Mouse (Mus musculus) heart, adult 2 months (tissue): ENCODE measurements around the gene B3gnt4. TPM values are rescaled to one million over a fixed set of nuclear protein-coding genes. Genes with fewer than 3 reads are reported as not detected.

Source experiments
- DNase-seq, 2 experiments: peaks; one replicate each; pipeline ENCODE4 v3.0.0; 2021
- H3K27ac ChIP-seq: fragments of 200-600 bp; 2 replicates; pipeline ENCODE4 v1.8.1; 2022
- H3K27me3 ChIP-seq: fragments of 200-500 bp; 2 replicates; pipeline ENCODE4 v1.6.1; 2012; ENCODE audit warnings: mild to moderate bottlenecking, low read length, inconsistent platforms, mixed read lengths; ENCODE audit not compliant: control insufficient read depth, insufficient read depth
- H3K36me3 ChIP-seq: fragments of 200-500 bp; 2 replicates; pipeline ENCODE4 v1.6.1; 2012; ENCODE audit warnings: low read length, inconsistent platforms; ENCODE audit not compliant: control insufficient read depth, insufficient read depth
- H3K4me1 ChIP-seq: fragments of 200-500 bp; 2 replicates; pipeline ENCODE4 v1.6.1; 2011; ENCODE audit warnings: low read length; ENCODE audit not compliant: control insufficient read depth, insufficient read depth
- H3K4me3 ChIP-seq: fragments of 200-600 bp; 2 replicates; pipeline ENCODE4 v1.8.1; 2022
- H3K79me2 ChIP-seq: fragments of 200-500 bp; replicated peaks from 2 replicates; pipeline ENCODE4 v1.6.1; 2012; ENCODE audit warnings: mild to moderate bottlenecking, inconsistent platforms, low read length, moderate library complexity, mixed read lengths; ENCODE audit not compliant: control insufficient read depth, insufficient read depth
- H3K9ac ChIP-seq: fragments of 200-500 bp; 2 replicates; pipeline ENCODE4 v1.6.1; 2012; ENCODE audit warnings: low read depth, mild to moderate bottlenecking, control low read depth, inconsistent platforms, low read length, mixed read lengths
- CTCF ChIP-seq: fragments of 200-600 bp; IDR thresholded peaks from 2 replicates; pipeline ENCODE4 v1.8.1; 2022; ENCODE audit warnings: antibody characterized with exemption, mild to moderate bottlenecking, moderate library complexity
- EP300 ChIP-seq: fragments of 200-500 bp; IDR thresholded peaks from 2 replicates; pipeline ENCODE4 v1.6.1; 2011; ENCODE audit warnings: low read depth, low read length, control low read depth; ENCODE audit not compliant: insufficient read depth
- POLR2A ChIP-seq: fragments of 200-500 bp; IDR thresholded peaks from 2 replicates; pipeline ENCODE4 v1.6.1; 2011; ENCODE audit warnings: mild to moderate bottlenecking, low read depth, low read length, control low read depth; ENCODE audit not compliant: insufficient read depth
- WGBS: fragments of 180-500 bp; shearing (Covaris S2); methylation state at CpG from one replicate; pipeline ENCODE4 v1.1.7; 2018; 5-methylcytosine and 5-hydroxymethylcytosine counted together
- intact Hi-C: fragments of 180-260 bp; cut with DNase I; formaldehyde crosslinking; loops from one replicate; pipeline ENCODE4 v1.15.1; 2025
- polyA plus RNA-seq: library from polyadenylated mRNA; depleted of rRNA; stranded (reverse); fragments of >200 nt; gene quantifications from 2 replicates; pipeline ENCODE4 v1.2.3, GENCODE M21; 2012
- total RNA-seq, 2 experiments: library from RNA; stranded (reverse); gene quantifications; 2 replicates each; pipeline ENCODE4 v1.2.3; 2021

Gene B3gnt4
- total and polyA plus RNA-seq, 3 experiments, result 0.45 TPM; not detected in 2

GRCm38 (mm10) chr5:123524393-123524750, 14.1 kb downstream of the B3gnt4 start:
- peak overlapping the region; percentile 98 for H3K4me3 ChIP-seq
- H3K79me2 ChIP-seq, result no peaks in the 10 kb centered on the region
- under 1% methylated on average over 27 of the region's 27 CpGs for WGBS
- TF ChIP-seq EP300, result no peak
- TF ChIP-seq CTCF, result peak; percentile 18; the same call in 1 of the 2 replicates
- TF ChIP-seq POLR2A, result no peak
- H3K36me3 ChIP-seq, result peaks cover 3% of the 10 kb centered on the region; the same call in 1 of the 2 replicates
- H3K4me1 ChIP-seq, result peaks cover 5% of the 10 kb centered on the region; the same call in 1 of the 2 replicates
- intact Hi-C loops, result no loop called here
- H3K27me3 ChIP-seq, result no peaks in the 10 kb centered on the region
- H3K9ac ChIP-seq, result peak overlapping the region; percentile 43
- DNase-seq, result no peak
- H3K27ac ChIP-seq, result no peak overlapping the region; the same call in 1 of the 2 replicates

- DNase-seq, result peak; percentile 1 to 12
- Histone ChIP-seq H3K9ac (peak within 1 kb of the TSS; percentile 43; the same call in 1 of the 2 replicates), H3K27ac (no peak within 1 kb of the TSS; the same call in 1 of the 2 replicates), H3K4me3 (peak within 1 kb of the TSS; percentile 98), H3K4me1 (peaks cover 5% of the 10 kb centered on the region; the same call in 1 of the 2 replicates), H3K79me2 (no peaks in the 10 kb centered on the region), H3K27me3 (no peaks in the 10 kb centered on the region), H3K36me3 (peaks cover 3% of the 10 kb centered on the region; the same call in 1 of the 2 replicates)
- 90% methylated on average over 7 of the region's 7 CpGs for WGBS
- no peak for TF ChIP-seq CTCF
- TF ChIP-seq POLR2A, result no peak
- TF ChIP-seq EP300, result no peak
- intact Hi-C loops, result no loop called here
Measured at GRCm38 (mm10) chr5:123525281-123525680, 15.0 kb downstream of the B3gnt4 start, which contains the start of gene Gm49027. TSS of gene Gm49027 (minus strand) at chr5:123525488.

GRCm38 (mm10) chr5:123525916-123526495, 15.7 kb downstream of the B3gnt4 start:
- intact Hi-C loops, result no loop called here
- Histone ChIP-seq H3K27ac (no peak overlapping the region), H3K9ac (no peak overlapping the region), H3K4me3 (no peak overlapping the region), H3K4me1 (peaks cover 5% of the 10 kb centered on the region; the same call in 1 of the 2 replicates), H3K79me2 (no peaks in the 10 kb centered on the region), H3K36me3 (peaks cover 3% of the 10 kb centered on the region; the same call in 1 of the 2 replicates), H3K27me3 (no peaks in the 10 kb centered on the region)
- peak; percentile 1 to 8 for DNase-seq
- 91% methylated on average over 9 of the region's 9 CpGs for WGBS
- no peak for TF ChIP-seq CTCF
- TF ChIP-seq POLR2A, result no peak

GRCm38 (mm10) chr5:123528641-123529040, 18.4 kb downstream of the B3gnt4 start:
- Histone ChIP-seq H3K79me2 (no peaks in the 10 kb centered on the region), H3K36me3 (no peaks in the 10 kb centered on the region), H3K9ac (no peak overlapping the region), H3K4me3 (no peak overlapping the region), H3K27me3 (no peaks in the 10 kb centered on the region), H3K27ac (no peak overlapping the region), H3K4me1 (peaks cover 2% of the 10 kb centered on the region; the same call in 1 of the 2 replicates)
- WGBS, result 72% methylated on average over 7 of the region's 7 CpGs
- no peak for TF ChIP-seq EP300
- no peak for TF ChIP-seq POLR2A
- no peak for TF ChIP-seq CTCF
- peak; percentile 1 to 6 for DNase-seq
- intact Hi-C loops, result no loop called here

GRCm38 (mm10) chr5:123530056-123530455, 19.8 kb downstream of the B3gnt4 start:
- no peaks in the 10 kb centered on the region for H3K27me3 ChIP-seq
- intact Hi-C loops, result no loop called here
- 88% methylated on average over 8 of the region's 8 CpGs for WGBS
- H3K79me2 ChIP-seq, result no peaks in the 10 kb centered on the region
- DNase-seq, result peak in 1 of 2 experiments; percentile 2
- no peak overlapping the region for H3K4me3 ChIP-seq
- H3K9ac ChIP-seq, result no peak overlapping the region
- no peak overlapping the region for H3K27ac ChIP-seq
- TF ChIP-seq POLR2A (no peak), CTCF (no peak), EP300 (no peak)
- no peaks in the 10 kb centered on the region for H3K36me3 ChIP-seq
- H3K4me1 ChIP-seq, result no peaks in the 10 kb centered on the region

- H3K36me3 ChIP-seq, result no peaks in the 10 kb centered on the region
- intact Hi-C loops, result no loop called here
Measured at GRCm38 (mm10) chr5:123533801-123534200, 23.5 kb downstream of the B3gnt4 start.

More at GRCm38 (mm10) chr5:123533801-123534200, 23.5 kb downstream of the B3gnt4 start:
- peak; percentile 1 to 12 for DNase-seq
- H3K4me3 ChIP-seq, result no peak overlapping the region
- WGBS, result 86% methylated on average over 10 of the region's 10 CpGs
- H3K79me2 ChIP-seq, result no peaks in the 10 kb centered on the region
- no peaks in the 10 kb centered on the region for H3K4me1 ChIP-seq
- no peak overlapping the region for H3K27ac ChIP-seq
- H3K9ac ChIP-seq, result no peak overlapping the region
- no peaks in the 10 kb centered on the region for H3K27me3 ChIP-seq
- TF ChIP-seq POLR2A (no peak), EP300 (no peak)
